Mouse (Mus musculus) gastrocnemius, postnatal 10 days (tissue): ENCODE data around the gene Atg9a. TPM values are rescaled to one million over a fixed set of nuclear protein-coding genes. Genes with fewer than 3 reads are reported as not detected.

Experiments used
- microRNA-seq, 2 experiments: library from miRNA; unstranded; fragments of <30 nt; microRNA quantifications; one replicate each; pipeline ENCODE4 v1.2.0; 2021
- total RNA-seq, 2 experiments: library from RNA; stranded (reverse); gene quantifications; 2 replicates each; pipeline ENCODE4 v1.2.3; 2021

The Atg9a gene
- total RNA-seq, 2 experiments from 2014 or later, result 50.8 to 51.0 TPM

Small RNAs within 50 kb of the gene (microRNA-seq; reads per million reads assigned to microRNA genes)
- gene Gm27943, result 0 reads per million in 2 experiments

Other genes starting within 250 kb of the Atg9a start
- gene Ihh, start 240.5 kb downstream of the Atg9a start, total RNA-seq, result under 1 TPM; 0.16 to 0.23 TPM
- 1 to 10 TPM; 4.0 to 5.4 TPM for gene Nhej1, start 67.0 kb downstream of the Atg9a start, total RNA-seq
- gene Slc23a3, start 58.3 kb downstream of the Atg9a start, total RNA-seq, result not detected
- 10 to 100 TPM; 20.1 to 22.3 TPM for gene Cnppd1, start 49.5 kb downstream of the Atg9a start, total RNA-seq
- 10 to 100 TPM; 18.1 to 21.5 TPM for gene Retreg2, start 49.4 kb downstream of the Atg9a start, total RNA-seq
- gene Zfand2b, start 23.6 kb downstream of the Atg9a start, total RNA-seq, result 10 to 100 TPM; 12.4 to 14.0 TPM
- 10 to 100 TPM; 20.8 to 24.2 TPM for gene Abcb6, start 11.8 kb downstream of the Atg9a start, total RNA-seq
- 1 to 10 TPM; 6.8 to 9.4 TPM for gene Ankzf1, start within 50 bp of the Atg9a start, total RNA-seq
- 1 to 10 TPM; 6.5 to 8.6 TPM for gene Glb1l, start 18.6 kb upstream of the Atg9a start, total RNA-seq
- 10 to 100 TPM; 31.8 to 40.3 TPM for gene Stk16, start 18.6 kb upstream of the Atg9a start, total RNA-seq
- gene Tuba4a, start 27.7 kb upstream of the Atg9a start, total RNA-seq, result 100 to 1,000 TPM; 490 to 573 TPM
- not detected for gene A630095N17Rik, start 39.9 kb upstream of the Atg9a start, total RNA-seq
- 10 to 100 TPM; 32.4 to 38.8 TPM for gene Dnajb2, start 44.2 kb upstream of the Atg9a start, total RNA-seq
- gene Ptprn, start 72.3 kb upstream of the Atg9a start, total RNA-seq, result under 1 TPM; 0.65 to 0.68 TPM
- not detected for gene Resp18, start 86.2 kb upstream of the Atg9a start, total RNA-seq
- gene Dnpep, start 125.8 kb upstream of the Atg9a start, total RNA-seq, result 10 to 100 TPM; 51.0 to 53.8 TPM
- gene Des, start 168.1 kb upstream of the Atg9a start, total RNA-seq, result 1,000 to 10,000 TPM; 1,482 to 1,503 TPM
- gene Speg, start 183.1 kb upstream of the Atg9a start, total RNA-seq, result 100 to 1,000 TPM; 196 to 209 TPM
- 10 to 100 TPM; 35.6 to 39.7 TPM for gene Gmppa, start 243.7 kb upstream of the Atg9a start, total RNA-seq